ENCODE assay signal across 2 mouse cellular contexts in the genomic region with DNA sequence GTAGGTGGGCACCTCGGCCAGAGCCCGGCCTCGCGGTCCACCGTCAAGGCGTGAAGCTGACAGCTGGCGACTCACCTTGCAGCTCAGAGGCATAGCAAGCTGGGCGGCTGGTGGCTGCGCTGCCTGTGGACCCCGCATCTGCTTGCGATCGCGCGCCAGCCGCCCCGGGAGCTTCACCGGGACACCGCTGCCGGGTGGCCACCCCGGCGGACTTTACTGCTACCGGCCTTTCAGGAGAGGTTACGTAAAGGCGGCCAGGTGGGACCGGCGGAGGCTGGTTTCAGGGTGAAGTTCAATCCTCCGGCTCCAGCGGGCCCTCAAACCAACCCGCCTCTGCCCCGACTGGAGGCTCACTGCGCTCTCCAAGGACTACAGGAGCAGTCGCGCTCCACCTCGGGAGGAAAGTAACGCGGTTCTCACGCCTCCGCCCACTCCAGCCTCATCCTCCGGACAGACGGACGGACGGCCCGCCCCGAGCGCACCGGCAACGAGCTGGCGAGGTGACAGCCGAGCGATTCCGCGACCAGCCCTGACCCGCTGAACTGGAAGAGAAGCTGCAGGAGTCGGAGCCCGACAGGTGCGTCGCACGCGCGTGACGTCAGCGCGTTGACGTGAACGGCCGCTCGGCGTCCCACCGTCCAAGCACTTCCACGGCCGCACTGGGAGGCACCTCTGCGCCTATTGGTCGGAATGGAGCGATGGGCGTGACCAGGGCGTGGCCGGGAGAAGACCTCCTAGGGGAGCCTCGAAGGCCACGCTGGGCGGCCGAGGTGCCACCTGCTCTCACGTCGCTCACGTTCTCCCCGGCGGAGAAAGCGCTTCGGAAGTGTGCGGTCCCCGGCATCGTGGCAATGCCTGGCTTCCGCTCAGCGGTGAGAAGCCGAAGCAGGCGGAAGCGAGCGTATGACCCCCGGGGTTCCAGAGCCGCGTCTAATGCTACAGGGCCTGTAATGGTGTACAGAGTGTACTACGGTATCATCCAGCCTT.
TF ChIP-seq lines count a peak whose summit lies in the region.

A gene (minus strand): TSS at position 600 of the 987 bp plus-strand sequence.

TF ChIP-seq in C2C12, 6 proteins besides CTCF, POLR2A, EP300 and RAD21 (continued from another document):
- peak; percentile 84 for TF ChIP-seq MAX (IDR thresholded peaks at IDR 0.05)
- peak; percentile 74 for TF ChIP-seq MYOD1 (IDR thresholded peaks at IDR 0.05; ENCODE audit: control insufficient read depth, insufficient read length, low read depth)

TF ChIP-seq in myocyte, 11 proteins besides CTCF, POLR2A, EP300 and RAD21 (continued from another document):
- TF ChIP-seq SRF (IDR thresholded peaks at IDR 0.05; ENCODE audit: control insufficient read depth, insufficient read length, low read depth) (peak; percentile 48), TCF3 (IDR thresholded peaks at IDR 0.05; ENCODE audit: insufficient read length, low read depth) (peak; percentile 17), USF1 (IDR thresholded peaks at IDR 0.05; ENCODE audit: low read depth) (no peak), MYOD1 (IDR thresholded peaks at IDR 0.05; ENCODE audit: control insufficient read depth in 1 of 3, insufficient read length in 2 of 3, low read depth in 2 of 3) (peak in 2 of 3 experiments; percentile 80 to 86), MYOG (IDR thresholded peaks at IDR 0.05; ENCODE audit: control insufficient read depth in 1 of 3, insufficient read depth in 1 of 3, insufficient read length in 2 of 3, low read depth in 2 of 3) (peak; percentile 28 to 95 (median 90)), E2F4 (IDR thresholded peaks at IDR 0.05; ENCODE audit: insufficient read depth) (no peak), POLR2AphosphoS2 (IDR thresholded peaks at IDR 0.05; ENCODE audit: insufficient read length, low read depth) (peak; percentile 91)
TF ChIP-seq in myocyte: peak in this region for 5.
